Mouse (Mus musculus): ENCODE measurements around the gene Pcsk5. TPM values are rescaled to one million over a fixed set of nuclear protein-coding genes. Genes with fewer than 3 reads are reported as not detected.

Gene Pcsk5
- polyA plus RNA-seq, 1 experiment from 2014 or later: 5.2 TPM

GRCm38 (mm10) chr19:17835681-17836565, 1.5 kb downstream of the Pcsk5 start:
- no peaks in the 10 kb centered on the region; the same call in 1 of the 2 replicates for H3K27me3 ChIP-seq
- H3K4me2 ChIP-seq: peak overlapping the region; percentile 94
- peak overlapping the region; percentile 70 for H3K4me3 ChIP-seq
- under 1% methylated on average over 28 of the region's 28 CpGs for WGBS
- ATAC-seq: 0 out of 2 replicates have a peak, but pooled peaks have one; percentile 7
- no peaks in the 10 kb centered on the region for H3K9me3 ChIP-seq (replicated peaks)
- peaks cover 19% of the 10 kb centered on the region for H3K4me1 ChIP-seq
- H3K9ac ChIP-seq: peak overlapping the region; percentile 76
- H3K36me3 ChIP-seq (ENCODE audit: poor library complexity, severe bottlenecking): no peaks in the 10 kb centered on the region
- no peak overlapping the region for H3K27ac ChIP-seq

- no peak overlapping the region for H3K9ac ChIP-seq
Observed at GRCm38 (mm10) chr19:17834894-17835293, 2.5 kb downstream of the Pcsk5 start.

GRCm38 (mm10) chr19:17831376-17831775, 6.1 kb downstream of the Pcsk5 start:
- H3K9me3 ChIP-seq (replicated peaks): no peaks in the 10 kb centered on the region
- ATAC-seq: no peak
- no peak overlapping the region for H3K4me3 ChIP-seq
- no peaks in the 10 kb centered on the region for H3K36me3 ChIP-seq (ENCODE audit: poor library complexity, severe bottlenecking)
- H3K27me3 ChIP-seq: no peaks in the 10 kb centered on the region; the same call in 1 of the 2 replicates
- no peak overlapping the region for H3K4me2 ChIP-seq
- H3K4me1 ChIP-seq: peaks cover 11% of the 10 kb centered on the region
- H3K27ac ChIP-seq: no peak overlapping the region
- 83% methylated on average over 2 of the region's 2 CpGs for WGBS
- H3K9ac ChIP-seq: no peak overlapping the region

More at GRCm38 (mm10) chr19:17834894-17835293, 2.5 kb downstream of the Pcsk5 start:
- H3K27me3 ChIP-seq: no peaks in the 10 kb centered on the region; the same call in 1 of the 2 replicates
- no peak overlapping the region for H3K4me3 ChIP-seq
- no peaks in the 10 kb centered on the region for H3K9me3 ChIP-seq (replicated peaks)
- H3K4me2 ChIP-seq: peak overlapping the region; percentile 94
- ATAC-seq: no peak
- H3K36me3 ChIP-seq (ENCODE audit: poor library complexity, severe bottlenecking): no peaks in the 10 kb centered on the region
- peaks cover 19% of the 10 kb centered on the region for H3K4me1 ChIP-seq
- H3K27ac ChIP-seq: no peak overlapping the region

GRCm38 (mm10) chr19:17828414-17828813, 9.0 kb downstream of the Pcsk5 start:
- no peak overlapping the region for H3K27ac ChIP-seq
- no peaks in the 10 kb centered on the region for H3K27me3 ChIP-seq
- no peak for ATAC-seq
- H3K9ac ChIP-seq: no peak overlapping the region
- H3K4me3 ChIP-seq: no peak overlapping the region
- H3K9me3 ChIP-seq (replicated peaks): no peaks in the 10 kb centered on the region
- no peak overlapping the region for H3K4me2 ChIP-seq
- H3K36me3 ChIP-seq (ENCODE audit: poor library complexity, severe bottlenecking): no peaks in the 10 kb centered on the region
- WGBS: 86% methylated on average over 8 of the region's 8 CpGs
- no peaks in the 10 kb centered on the region for H3K4me1 ChIP-seq

- Histone ChIP-seq H3K27ac (no peak overlapping the region), H3K27me3 (no peaks in the 10 kb centered on the region), H3K4me2 (no peak overlapping the region), H3K9ac (no peak overlapping the region), H3K4me1 (no peaks in the 10 kb centered on the region), H3K4me3 (no peak overlapping the region), H3K9me3 (replicated peaks) (no peaks in the 10 kb centered on the region), H3K36me3 (ENCODE audit: poor library complexity, severe bottlenecking) (no peaks in the 10 kb centered on the region)
- 71% methylated on average over 3 of the region's 3 CpGs for WGBS
- no peak for ATAC-seq
Observed at GRCm38 (mm10) chr19:17826694-17827093, 10.7 kb downstream of the Pcsk5 start.

GRCm38 (mm10) chr19:17820046-17820445, 17.4 kb downstream of the Pcsk5 start:
- H3K4me1 ChIP-seq: no peaks in the 10 kb centered on the region
- 86% methylated on average over 2 of the region's 2 CpGs for WGBS
- no peak overlapping the region for H3K27ac ChIP-seq
- no peak overlapping the region for H3K9ac ChIP-seq
- H3K4me2 ChIP-seq: no peak overlapping the region
- H3K4me3 ChIP-seq: no peak overlapping the region
- no peaks in the 10 kb centered on the region for H3K36me3 ChIP-seq (ENCODE audit: poor library complexity, severe bottlenecking)
- H3K9me3 ChIP-seq (replicated peaks): no peaks in the 10 kb centered on the region
- no peaks in the 10 kb centered on the region for H3K27me3 ChIP-seq
- ATAC-seq: no peak

- H3K9me3 ChIP-seq (replicated peaks): no peaks in the 10 kb centered on the region
- H3K27me3 ChIP-seq: no peaks in the 10 kb centered on the region
- H3K27ac ChIP-seq: no peak overlapping the region
- no peak overlapping the region for H3K9ac ChIP-seq
- WGBS: 79% methylated on average over 5 of the region's 5 CpGs
- H3K4me3 ChIP-seq: no peak overlapping the region
- H3K4me2 ChIP-seq: no peak overlapping the region
- ATAC-seq: peak; percentile 33; the same call in 1 of the 2 replicates
- no peaks in the 10 kb centered on the region for H3K4me1 ChIP-seq
- H3K36me3 ChIP-seq (ENCODE audit: poor library complexity, severe bottlenecking): no peaks in the 10 kb centered on the region
Observed at GRCm38 (mm10) chr19:17819081-17819480, 18.4 kb downstream of the Pcsk5 start.

- no peaks in the 10 kb centered on the region for H3K27me3 ChIP-seq
- no peak overlapping the region for H3K4me2 ChIP-seq
- no peak for ATAC-seq
- no peaks in the 10 kb centered on the region for H3K36me3 ChIP-seq (ENCODE audit: poor library complexity, severe bottlenecking)
- H3K27ac ChIP-seq: no peak overlapping the region
- no peak overlapping the region for H3K4me3 ChIP-seq
- no peaks in the 10 kb centered on the region for H3K9me3 ChIP-seq (replicated peaks)
- WGBS: 92% methylated on average over 3 of the region's 3 CpGs
- H3K9ac ChIP-seq: no peak overlapping the region
- H3K4me1 ChIP-seq: no peaks in the 10 kb centered on the region
Observed at GRCm38 (mm10) chr19:17815062-17815461, 22.4 kb downstream of the Pcsk5 start.

- Histone ChIP-seq H3K4me1 (no peaks in the 10 kb centered on the region), H3K27ac (no peak overlapping the region), H3K4me2 (no peak overlapping the region), H3K9me3 (replicated peaks) (no peaks in the 10 kb centered on the region), H3K27me3 (no peaks in the 10 kb centered on the region), H3K4me3 (no peak overlapping the region), H3K36me3 (ENCODE audit: poor library complexity, severe bottlenecking) (no peaks in the 10 kb centered on the region), H3K9ac (no peak overlapping the region)
- WGBS: 90% methylated on average over 5 of the region's 5 CpGs
- no peak for ATAC-seq
Observed at GRCm38 (mm10) chr19:17813449-17813990, 23.9 kb downstream of the Pcsk5 start.

- Histone ChIP-seq H3K9me3 (replicated peaks) (no peaks in the 10 kb centered on the region), H3K4me3 (no peak overlapping the region), H3K9ac (no peak overlapping the region), H3K27me3 (no peaks in the 10 kb centered on the region), H3K4me1 (no peaks in the 10 kb centered on the region), H3K27ac (no peak overlapping the region), H3K36me3 (ENCODE audit: poor library complexity, severe bottlenecking) (no peaks in the 10 kb centered on the region), H3K4me2 (no peak overlapping the region)
- ATAC-seq: no peak
- WGBS: 77% methylated on average over 7 of the region's 7 CpGs
Observed at GRCm38 (mm10) chr19:17812661-17813060, 24.8 kb downstream of the Pcsk5 start.

GRCm38 (mm10) chr19:17806626-17807025, 30.8 kb downstream of the Pcsk5 start:
- no peaks in the 10 kb centered on the region for H3K9me3 ChIP-seq (replicated peaks)

GRCm38 (mm10) chr19:17800798-17801197, 36.6 kb downstream of the Pcsk5 start:
- Histone ChIP-seq H3K27ac (no peak overlapping the region), H3K9ac (no peak overlapping the region), H3K4me2 (no peak overlapping the region), H3K4me1 (no peaks in the 10 kb centered on the region), H3K27me3 (no peaks in the 10 kb centered on the region), H3K36me3 (ENCODE audit: poor library complexity, severe bottlenecking) (no peaks in the 10 kb centered on the region), H3K4me3 (no peak overlapping the region), H3K9me3 (replicated peaks) (no peaks in the 10 kb centered on the region)
- WGBS: 100% methylated on average over 1 of the region's 1 CpGs
- ATAC-seq: no peak

More at GRCm38 (mm10) chr19:17806626-17807025, 30.8 kb downstream of the Pcsk5 start:
- no peak overlapping the region for H3K4me2 ChIP-seq
- H3K4me1 ChIP-seq: no peaks in the 10 kb centered on the region
- ATAC-seq: no peak
- no peak overlapping the region for H3K4me3 ChIP-seq
- H3K9ac ChIP-seq: no peak overlapping the region
- no peak overlapping the region for H3K27ac ChIP-seq
- no peaks in the 10 kb centered on the region for H3K27me3 ChIP-seq
- WGBS: 90% methylated on average over 5 of the region's 5 CpGs
- H3K36me3 ChIP-seq (ENCODE audit: poor library complexity, severe bottlenecking): no peaks in the 10 kb centered on the region
